Mouse (Mus musculus): ENCODE measurements around the gene Tmem256. TPM values are rescaled to one million over a fixed set of nuclear protein-coding genes. Genes with fewer than 3 reads are reported as not detected.
A peak's percentile ranks its signal among the peaks of the same experiment; 100 is the strongest.

Gene Tmem256
- polyA plus RNA-seq, 1 experiment from 2014 or later, result 328 TPM

GRCm38 (mm10) chr11:69818871-69819270 lies 19.4 kb upstream of the Tmem256 start:
- H3K4me3 ChIP-seq, result no peak overlapping the region
- no peaks in the 10 kb centered on the region for H3K4me1 ChIP-seq
- no peak overlapping the region for H3K27ac ChIP-seq
- peaks cover 12% of the 10 kb centered on the region; the same call in 1 of the 2 replicates for H3K9me3 ChIP-seq
- no peak overlapping the region for H3K9ac ChIP-seq
- peaks cover 2% of the 10 kb centered on the region; the same call in 1 of the 2 replicates for H3K36me3 ChIP-seq
- H3K4me2 ChIP-seq (replicated peaks), result no peak overlapping the region
- ATAC-seq (ENCODE audit: low FRiP score, low read depth), result no peak
- 92% methylated on average over 8 of the region's 8 CpGs for WGBS
- H3K27me3 ChIP-seq (replicated peaks), result no peaks in the 10 kb centered on the region

- no peak within 1 kb of the TSS for H3K4me2 ChIP-seq (replicated peaks)
- no peak within 1 kb of the TSS for H3K27ac ChIP-seq
- H3K9ac ChIP-seq, result no peak within 1 kb of the TSS
- peaks cover 32% of the 10 kb centered on the region for H3K36me3 ChIP-seq
- peaks cover 7% of the 10 kb centered on the region; the same call in 1 of the 2 replicates for H3K9me3 ChIP-seq
- no peaks in the 10 kb centered on the region for H3K27me3 ChIP-seq (replicated peaks)
- WGBS, result 91% methylated on average over 3 of the region's 3 CpGs
- H3K4me3 ChIP-seq, result no peak within 1 kb of the TSS
- ATAC-seq (ENCODE audit: low FRiP score, low read depth), result no peak
- no peaks in the 10 kb centered on the region for H3K4me1 ChIP-seq
Measured at GRCm38 (mm10) chr11:69822080-69822479, 16.2 kb upstream of the Tmem256 start, which contains the start of gene Spem1. Spem1 (minus strand) TSS chr11:69822180.

GRCm38 (mm10) chr11:69823456-69823855 lies 14.9 kb upstream of the Tmem256 start:
- WGBS, result 72% methylated on average over 2 of the region's 2 CpGs
- peaks cover 46% of the 10 kb centered on the region for H3K36me3 ChIP-seq
- no peaks in the 10 kb centered on the region for H3K9me3 ChIP-seq

GRCm38 (mm10) chr11:69828832-69829231 lies 9.5 kb upstream of the Tmem256 start:
- WGBS, result 65% methylated on average over 5 of the region's 5 CpGs
- H3K36me3 ChIP-seq, result peaks cover 86% of the 10 kb centered on the region
- H3K27ac ChIP-seq, result no peak overlapping the region

More at GRCm38 (mm10) chr11:69823456-69823855, 14.9 kb upstream of the Tmem256 start:
- Histone ChIP-seq H3K27me3 (replicated peaks) (no peaks in the 10 kb centered on the region), H3K9ac (no peak overlapping the region), H3K4me3 (no peak overlapping the region), H3K4me2 (replicated peaks) (no peak overlapping the region), H3K27ac (no peak overlapping the region), H3K4me1 (no peaks in the 10 kb centered on the region)
- no peak for ATAC-seq (ENCODE audit: low FRiP score, low read depth)

GRCm38 (mm10) chr11:69833554-69833953 lies 4.8 kb upstream of the Tmem256 start:
- Histone ChIP-seq H3K27ac (no peak overlapping the region), H3K4me3 (peak overlapping the region; percentile 84), H3K4me1 (peaks cover 46% of the 10 kb centered on the region), H3K9ac (peak overlapping the region; percentile 91), H3K36me3 (peaks cover 42% of the 10 kb centered on the region), H3K27me3 (replicated peaks) (peaks cover 7% of the 10 kb centered on the region), H3K4me2 (replicated peaks) (peak overlapping the region; percentile 90), H3K9me3 (no peaks in the 10 kb centered on the region)
- 54% methylated on average over 8 of the region's 8 CpGs for WGBS
- no peak for ATAC-seq (ENCODE audit: low FRiP score, low read depth)

More at GRCm38 (mm10) chr11:69828832-69829231, 9.5 kb upstream of the Tmem256 start:
- no peak overlapping the region for H3K4me2 ChIP-seq (replicated peaks)
- H3K4me3 ChIP-seq, result no peak overlapping the region
- peaks cover 7% of the 10 kb centered on the region for H3K27me3 ChIP-seq (replicated peaks)
- H3K4me1 ChIP-seq, result peaks cover 15% of the 10 kb centered on the region
- ATAC-seq (ENCODE audit: low FRiP score, low read depth), result no peak
- no peak overlapping the region for H3K9ac ChIP-seq
- no peaks in the 10 kb centered on the region for H3K9me3 ChIP-seq

GRCm38 (mm10) chr11:69834001-69834549 lies 4.2 kb upstream of the Tmem256 start:
- Histone ChIP-seq H3K27ac (no peak overlapping the region), H3K4me3 (peak overlapping the region; percentile 84), H3K36me3 (peaks cover 36% of the 10 kb centered on the region), H3K4me1 (peaks cover 45% of the 10 kb centered on the region), H3K4me2 (replicated peaks) (peak overlapping the region; percentile 90), H3K27me3 (replicated peaks) (peaks cover 7% of the 10 kb centered on the region), H3K9me3 (no peaks in the 10 kb centered on the region), H3K9ac (peak overlapping the region; percentile 91)
- no peak for ATAC-seq (ENCODE audit: low FRiP score, low read depth)
- whole genome bisulfite sequencing, result 5% methylated on average over 46 of the region's 48 CpGs

GRCm38 (mm10) chr11:69835326-69835965 lies 2.9 kb upstream of the Tmem256 start:
- Histone ChIP-seq H3K36me3 (peaks cover 31% of the 10 kb centered on the region), H3K9me3 (no peaks in the 10 kb centered on the region), H3K27ac (no peak overlapping the region), H3K9ac (peak overlapping the region; percentile 91), H3K4me2 (replicated peaks) (peak overlapping the region; percentile 90), H3K27me3 (replicated peaks) (peaks cover 7% of the 10 kb centered on the region), H3K4me1 (peaks cover 45% of the 10 kb centered on the region), H3K4me3 (peak overlapping the region; percentile 84)
- ATAC-seq (ENCODE audit: low FRiP score, low read depth), result no peak
- 2% methylated on average over 9 of the region's 9 CpGs for WGBS

- peaks cover 7% of the 10 kb centered on the region for H3K27me3 ChIP-seq (replicated peaks)
- H3K4me3 ChIP-seq, result peak overlapping the region; percentile 84
- 0 out of 2 replicates have a peak overlapping the region, but pooled peaks have one; percentile 87 for H3K27ac ChIP-seq
- no peaks in the 10 kb centered on the region for H3K9me3 ChIP-seq
- peak overlapping the region; percentile 91 for H3K9ac ChIP-seq
- peaks cover 28% of the 10 kb centered on the region for H3K36me3 ChIP-seq
- peak overlapping the region; percentile 90 for H3K4me2 ChIP-seq (replicated peaks)
- WGBS, result 0% methylated on average over 4 of the region's 4 CpGs
- no peak for ATAC-seq (ENCODE audit: low FRiP score, low read depth)
- peaks cover 45% of the 10 kb centered on the region for H3K4me1 ChIP-seq
Measured at GRCm38 (mm10) chr11:69835966-69836335, 2.4 kb upstream of the Tmem256 start.

- H3K4me3 ChIP-seq, result peak overlapping the region; percentile 84
- H3K36me3 ChIP-seq, result peaks cover 18% of the 10 kb centered on the region
- under 1% methylated on average over 51 of the region's 52 CpGs for WGBS
- H3K9me3 ChIP-seq, result no peaks in the 10 kb centered on the region
- H3K9ac ChIP-seq, result peak overlapping the region; percentile 91
- peaks cover 7% of the 10 kb centered on the region for H3K27me3 ChIP-seq (replicated peaks)
- H3K4me2 ChIP-seq (replicated peaks), result peak overlapping the region; percentile 90
- peak; percentile 7 for ATAC-seq (ENCODE audit: low FRiP score, low read depth)
- peaks cover 45% of the 10 kb centered on the region for H3K4me1 ChIP-seq
- H3K27ac ChIP-seq, result peak overlapping the region; percentile 87
Measured at GRCm38 (mm10) chr11:69836703-69837576, 1.4 kb upstream of the Tmem256 start.

GRCm38 (mm10) chr11:69837604-69837951 lies 736 bp upstream of the Tmem256 start, which contains the start of gene Nlgn2:
Nlgn2 (minus strand) TSS chr11:69837784.
- peak within 1 kb of the TSS; percentile 87 for H3K27ac ChIP-seq
- H3K36me3 ChIP-seq, result peaks cover 13% of the 10 kb centered on the region
- no peaks in the 10 kb centered on the region for H3K9me3 ChIP-seq
- peak within 1 kb of the TSS; percentile 84 for H3K4me3 ChIP-seq
- H3K4me2 ChIP-seq (replicated peaks), result peak within 1 kb of the TSS; percentile 90
- peak; percentile 63; the same call in 1 of the 2 replicates for ATAC-seq (ENCODE audit: low FRiP score, low read depth)
- peak within 1 kb of the TSS; percentile 91 for H3K9ac ChIP-seq
- H3K4me1 ChIP-seq, result peaks cover 45% of the 10 kb centered on the region
- peaks cover 7% of the 10 kb centered on the region for H3K27me3 ChIP-seq (replicated peaks)
- under 1% methylated on average over 32 of the region's 32 CpGs for WGBS

- Histone ChIP-seq H3K27ac (peak overlapping the region; percentile 74; the same call in 1 of the 2 replicates), H3K4me2 (replicated peaks) (peak overlapping the region; percentile 90), H3K9me3 (no peaks in the 10 kb centered on the region), H3K36me3 (peaks cover 2% of the 10 kb centered on the region), H3K4me1 (peaks cover 41% of the 10 kb centered on the region), H3K4me3 (peak overlapping the region; percentile 84), H3K27me3 (replicated peaks) (peaks cover under 1% of the 10 kb centered on the region; the same call in 1 of the 2 replicates), H3K9ac (peak overlapping the region; percentile 58)
- WGBS, result 2% methylated on average over 7 of the region's 7 CpGs
- no peak for ATAC-seq (ENCODE audit: low FRiP score, low read depth)
Measured at GRCm38 (mm10) chr11:69838714-69839104, 395 bp downstream of the Tmem256 start.

Data from neural tube, embryonic 12.5 days (tissue).